Mouse (Mus musculus) thymus, adult 2 months (tissue): ENCODE results near the gene Ahnak.

Experiments
- CTCF ChIP-seq: fragments of 200-500 bp; IDR thresholded peaks from 2 replicates; pipeline ENCODE4 v1.5.1; 2012; ENCODE audit warnings: mild to moderate bottlenecking, control low read depth, low read length, moderate library complexity, borderline replicate concordance; ENCODE audit not compliant: control insufficient read depth, poor library complexity, insufficient read depth; ENCODE audit errors: extremely low read depth
- POLR2A ChIP-seq: fragments of 200-500 bp; IDR thresholded peaks from 2 replicates; pipeline ENCODE4 v1.6.1; 2012; ENCODE audit warnings: mild to moderate bottlenecking, low read length, control low read depth, moderate library complexity; ENCODE audit not compliant: control insufficient read depth, poor library complexity, insufficient read depth; ENCODE audit errors: extremely low read depth

DNA sequence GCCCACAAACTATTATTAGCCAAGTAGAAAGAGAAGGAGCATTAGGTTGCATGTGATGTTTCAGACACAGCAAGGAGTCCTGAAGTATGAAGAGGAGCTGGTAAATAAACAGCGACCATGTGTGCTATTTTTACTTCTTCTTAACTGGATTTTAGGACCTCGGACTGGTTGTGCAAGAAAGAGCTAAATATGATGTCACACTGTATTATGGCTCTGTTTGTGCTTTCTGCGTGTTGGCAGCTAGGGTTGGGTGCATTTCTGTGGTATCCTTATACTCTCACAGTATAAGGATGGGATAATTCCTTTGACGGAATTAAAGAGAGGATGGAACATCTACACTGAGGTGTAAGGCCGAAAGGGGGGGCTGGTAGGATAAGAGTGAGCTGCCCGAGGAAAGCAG is 43.8 kb upstream of the Ahnak start:
- TF ChIP-seq POLR2A: no peak
- TF ChIP-seq CTCF: no peak
